Comparison of ENCODE assay signal across 8 mouse cellular contexts in the genomic region with DNA sequence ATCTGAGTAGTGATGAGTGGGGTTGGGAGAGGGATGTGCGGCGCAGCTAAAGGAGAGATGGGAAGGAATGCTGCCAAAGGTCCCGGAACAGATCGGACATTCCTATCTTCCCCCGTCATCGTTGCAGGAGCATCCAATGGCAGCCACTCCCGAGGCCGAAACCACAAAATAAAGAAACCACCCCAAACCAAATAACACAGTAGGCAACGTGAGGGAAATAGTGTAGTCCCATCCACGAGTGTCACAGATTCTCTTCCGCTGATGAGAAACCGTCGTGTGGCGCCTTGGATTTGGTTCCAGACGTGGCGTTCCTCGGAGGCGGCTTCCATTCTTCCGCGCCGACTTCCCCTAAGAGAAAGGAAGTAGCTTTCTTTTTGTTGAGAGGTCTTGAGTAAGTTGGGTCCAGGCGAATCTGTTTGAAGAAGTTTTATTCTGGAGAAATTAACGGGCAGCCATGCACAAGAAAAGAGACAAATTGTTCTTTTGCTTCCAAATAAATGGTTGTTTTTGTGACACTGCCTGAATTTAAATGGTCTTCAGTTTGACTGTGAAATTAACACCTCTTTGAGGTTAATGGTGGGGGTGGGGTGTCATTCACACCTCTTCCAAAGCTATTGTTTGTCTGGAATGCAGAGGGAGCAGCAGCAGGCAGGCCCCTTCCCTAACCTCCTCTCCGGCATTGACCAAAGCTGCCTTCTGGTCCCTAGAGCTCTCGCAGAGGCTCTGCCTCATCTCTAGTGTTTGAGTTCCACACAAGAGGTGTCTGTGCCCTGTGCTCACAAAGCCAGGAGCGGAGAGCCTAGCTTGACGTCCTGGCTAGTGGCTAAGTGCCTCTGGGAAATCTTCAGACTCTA.
DNase-seq lines count a peak whose midpoint lies in the region; ATAC-seq and TF ChIP-seq lines count a peak whose summit lies in the region.

No protein-coding gene starts in this region.

- no peaks in the 10 kb centered on the region for H3K9me3 ChIP-seq in heart, embryonic 11.5 days (replicated peaks; ENCODE audit: control insufficient read depth, low read length)
- H3K9me3 ChIP-seq in liver, embryonic 12.5 days (replicated peaks) = no peaks in the 10 kb centered on the region

- ATAC-seq in heart, embryonic 11.5 days (replicated peaks; ENCODE audit: insufficient number of reproducible peaks, low FRiP score, low TSS enrichment) = no peak
- ATAC-seq in liver, embryonic 12.5 days = no peak

- no peaks in the 10 kb centered on the region for H3K4me1 ChIP-seq in brown adipose tissue, adult 24 weeks (ENCODE audit: control insufficient read depth, insufficient read depth, insufficient read length, low read length)
- no peaks in the 10 kb centered on the region for H3K4me1 ChIP-seq in heart, embryonic 11.5 days (ENCODE audit: control insufficient read depth, insufficient read depth, low read length)
- no peaks in the 10 kb centered on the region for H3K4me1 ChIP-seq in liver, embryonic 12.5 days
- peaks cover 8% of the 10 kb centered on the region for H3K4me1 ChIP-seq in olfactory bulb, adult 2 months (ENCODE audit: control insufficient read depth, insufficient read depth, low read length)

- H3K27me3 ChIP-seq in heart, embryonic 11.5 days (ENCODE audit: control insufficient read depth, insufficient read depth, low read length) = 0 out of 2 replicates have a peak, but pooled peaks cover 2% of the 10 kb centered on the region
- H3K27me3 ChIP-seq in liver, embryonic 12.5 days (replicated peaks) = peaks cover 44% of the 10 kb centered on the region

- no peaks in the 10 kb centered on the region for H3K36me3 ChIP-seq in heart, embryonic 11.5 days (ENCODE audit: control insufficient read depth, insufficient read depth, low read length)
- H3K36me3 ChIP-seq in liver, embryonic 12.5 days = no peaks in the 10 kb centered on the region

- peak overlapping the region; percentile 69 for H3K4me2 ChIP-seq in heart, embryonic 11.5 days
- H3K4me2 ChIP-seq in liver, embryonic 12.5 days = peak overlapping the region; percentile 46

- no peak overlapping the region for H3K27ac ChIP-seq in brown adipose tissue, adult 24 weeks (replicated peaks; ENCODE audit: low read depth, low read length)
- H3K27ac ChIP-seq in heart, embryonic 11.5 days (ENCODE audit: low read depth, low read length) = no peak overlapping the region
- H3K27ac ChIP-seq in liver, embryonic 12.5 days = no peak overlapping the region
- no peak overlapping the region for H3K27ac ChIP-seq in olfactory bulb, adult 2 months (ENCODE audit: insufficient read depth, low read depth, low read length)

- peak; percentile 5 for DNase-seq in kidney, postnatal 14 days
- no peak for DNase-seq in kidney, adult 11 months
- DNase-seq in right cerebral cortex, postnatal 14 days = no peak
- DNase-seq in right cerebral cortex, adult 18-20 months = no peak

- peak overlapping the region; percentile 34; the same call in 1 of the 2 replicates for H3K9ac ChIP-seq in heart, embryonic 11.5 days (ENCODE audit: low read depth, low read length)
- no peak overlapping the region for H3K9ac ChIP-seq in liver, embryonic 12.5 days

- no peak for TF ChIP-seq POLR2A in olfactory bulb, adult 2 months (IDR thresholded peaks at IDR 0.05; ENCODE audit: insufficient read depth, low read depth, low read length)

- WGBS in heart, embryonic 11.5 days (ENCODE audit: insufficient replicate concordance) = 4% methylated on average over 27 of the region's 27 CpGs
- 9% methylated on average over 27 of the region's 27 CpGs for WGBS in liver, embryonic 12.5 days (ENCODE audit: insufficient replicate concordance)
- 17% methylated on average over 27 of the region's 27 CpGs for WGBS in olfactory bulb, adult 2 months

- no peak for TF ChIP-seq CTCF in olfactory bulb, adult 2 months (IDR thresholded peaks at IDR 0.05; ENCODE audit: insufficient read depth, low read depth, low read length)

- peak overlapping the region; percentile 38 for H3K4me3 ChIP-seq in brown adipose tissue, adult 24 weeks (ENCODE audit: insufficient read depth, low read depth, low read length)
- peak overlapping the region; percentile 42 for H3K4me3 ChIP-seq in heart, embryonic 11.5 days (ENCODE audit: low read depth, low read length)
- H3K4me3 ChIP-seq in liver, embryonic 12.5 days = no peak overlapping the region
- H3K4me3 ChIP-seq in olfactory bulb, adult 2 months (ENCODE audit: insufficient read depth, low read depth, low read length) = peak overlapping the region; percentile 7; the same call in 1 of the 2 replicates
